Mouse (Mus musculus) embryonic facial prominence, embryonic 10.5 days (tissue): Measurements from ENCODE around the gene Clrn2. TPM values are rescaled to one million over a fixed set of nuclear protein-coding genes. Genes with fewer than 3 reads are reported as not detected.

ENCODE experiments used
- DNase-seq: peaks from one replicate; pipeline ENCODE4 v3.0.0-alpha.2; 2017; ENCODE audit warnings: low spot score
- H3K27ac ChIP-seq: fragments of 300-500 bp; sonication (generic); replicated peaks from 2 replicates; pipeline ENCODE4 v1.5.1; 2016; ENCODE audit warnings: mild to moderate bottlenecking
- H3K27me3 ChIP-seq: fragments of 300-500 bp; sonication (generic); replicated peaks from 2 replicates; pipeline ENCODE4 v1.6.1; 2016; ENCODE audit warnings: low read depth, mild to moderate bottlenecking; ENCODE audit not compliant: poor library complexity, severe bottlenecking
- H3K36me3 ChIP-seq: fragments of 300-500 bp; sonication (generic); replicated peaks from 2 replicates; pipeline ENCODE4 v1.6.1; 2016; ENCODE audit warnings: mild to moderate bottlenecking, moderate library complexity
- H3K4me1 ChIP-seq: fragments of 300-500 bp; sonication (generic); 2 replicates; pipeline ENCODE4 v1.6.1; 2016
- H3K4me3 ChIP-seq: fragments of 300-500 bp; sonication (generic); 2 replicates; pipeline ENCODE4 v1.5.1; 2016; ENCODE audit warnings: mild to moderate bottlenecking, moderate library complexity
- H3K9me3 ChIP-seq: fragments of 300-500 bp; sonication (generic); 2 replicates; pipeline ENCODE4 v1.6.1; 2016; ENCODE audit warnings: mild to moderate bottlenecking
- WGBS: fragments of 180-500 bp; shearing (Covaris S2); methylation state at CpG from one replicate; pipeline ENCODE4 v1.1.7; 2016; 5-methylcytosine and 5-hydroxymethylcytosine counted together
- polyA plus RNA-seq: library from polyadenylated mRNA; unstranded; fragments of >200 nt; fragmentation: Nextera tagmentation; extraction: Ambion mirVana; gene quantifications from 2 replicates; pipeline ENCODE4 v1.2.1, GENCODE M21; 2016

The Clrn2 gene
- polyA plus RNA-seq, 1 experiment from 2014 or later = not detected

GRCm38 (mm10) chr5:45473521-45473920 lies 20.0 kb downstream of the Clrn2 start:
- DNase-seq = no peak
- Histone ChIP-seq H3K36me3 (no peaks in the 10 kb centered on the region), H3K27me3 (no peaks in the 10 kb centered on the region), H3K9me3 (no peaks in the 10 kb centered on the region), H3K4me3 (no peak overlapping the region), H3K4me1 (peaks cover 6% of the 10 kb centered on the region; the same call in 1 of the 2 replicates), H3K27ac (no peak overlapping the region)
- WGBS = 93% methylated on average over 1 of the region's 1 CpGs

- Histone ChIP-seq H3K36me3 (no peaks in the 10 kb centered on the region), H3K4me3 (no peak overlapping the region), H3K27me3 (no peaks in the 10 kb centered on the region), H3K9me3 (no peaks in the 10 kb centered on the region), H3K27ac (no peak overlapping the region), H3K4me1 (peaks cover 6% of the 10 kb centered on the region; the same call in 1 of the 2 replicates)
- 35% methylated on average over 6 of the region's 6 CpGs for WGBS
- DNase-seq = peak; percentile 31
These were observed 20.7 kb downstream of the Clrn2 start for GRCm38 (mm10) chr5:45474215-45474614.

- 68% methylated on average over 4 of the region's 4 CpGs for WGBS
- no peak for DNase-seq
- no peak overlapping the region for H3K4me3 ChIP-seq
- no peak overlapping the region for H3K27ac ChIP-seq
- H3K4me1 ChIP-seq = peaks cover 6% of the 10 kb centered on the region; the same call in 1 of the 2 replicates
- no peaks in the 10 kb centered on the region for H3K27me3 ChIP-seq
- H3K36me3 ChIP-seq = no peaks in the 10 kb centered on the region
- no peaks in the 10 kb centered on the region for H3K9me3 ChIP-seq
These were observed 21.2 kb downstream of the Clrn2 start for GRCm38 (mm10) chr5:45474758-45475157.

GRCm38 (mm10) chr5:45475771-45476170 lies 22.2 kb downstream of the Clrn2 start:
- Histone ChIP-seq H3K27ac (no peak overlapping the region), H3K4me3 (no peak overlapping the region), H3K9me3 (no peaks in the 10 kb centered on the region), H3K36me3 (no peaks in the 10 kb centered on the region), H3K4me1 (peaks cover 6% of the 10 kb centered on the region; the same call in 1 of the 2 replicates), H3K27me3 (no peaks in the 10 kb centered on the region)
- DNase-seq = no peak
- WGBS = 90% methylated on average over 5 of the region's 5 CpGs

GRCm38 (mm10) chr5:45476288-45476687 lies 22.7 kb downstream of the Clrn2 start:
- H3K4me1 ChIP-seq = peaks cover 6% of the 10 kb centered on the region; the same call in 1 of the 2 replicates
- no peak for DNase-seq
- no peaks in the 10 kb centered on the region for H3K36me3 ChIP-seq
- no peaks in the 10 kb centered on the region for H3K9me3 ChIP-seq
- H3K4me3 ChIP-seq = no peak overlapping the region
- 72% methylated on average over 6 of the region's 6 CpGs for WGBS
- no peak overlapping the region for H3K27ac ChIP-seq
- no peaks in the 10 kb centered on the region for H3K27me3 ChIP-seq

GRCm38 (mm10) chr5:45477601-45478000 lies 24.1 kb downstream of the Clrn2 start:
- Histone ChIP-seq H3K27me3 (no peaks in the 10 kb centered on the region), H3K4me3 (no peak overlapping the region), H3K4me1 (peaks cover 6% of the 10 kb centered on the region; the same call in 1 of the 2 replicates), H3K27ac (no peak overlapping the region), H3K9me3 (no peaks in the 10 kb centered on the region), H3K36me3 (no peaks in the 10 kb centered on the region)
- WGBS = 86% methylated on average over 7 of the region's 7 CpGs
- DNase-seq = no peak

- H3K4me1 ChIP-seq = no peaks in the 10 kb centered on the region
- DNase-seq = no peak
- H3K4me3 ChIP-seq = no peak overlapping the region
- H3K27me3 ChIP-seq = no peaks in the 10 kb centered on the region
- 91% methylated on average over 1 of the region's 1 CpGs for WGBS
- H3K36me3 ChIP-seq = no peaks in the 10 kb centered on the region
- no peak overlapping the region for H3K27ac ChIP-seq
- H3K9me3 ChIP-seq = no peaks in the 10 kb centered on the region
These were observed 26.5 kb downstream of the Clrn2 start for GRCm38 (mm10) chr5:45480066-45480465.

GRCm38 (mm10) chr5:45481125-45481524 lies 27.6 kb downstream of the Clrn2 start:
- 84% methylated on average over 2 of the region's 2 CpGs for WGBS
- no peaks in the 10 kb centered on the region for H3K9me3 ChIP-seq
- no peaks in the 10 kb centered on the region for H3K36me3 ChIP-seq

GRCm38 (mm10) chr5:45482607-45483006 lies 29.1 kb downstream of the Clrn2 start:
- H3K27ac ChIP-seq = no peak overlapping the region
- H3K36me3 ChIP-seq = no peaks in the 10 kb centered on the region
- H3K9me3 ChIP-seq = no peaks in the 10 kb centered on the region
- no peaks in the 10 kb centered on the region for H3K4me1 ChIP-seq
- H3K4me3 ChIP-seq = no peak overlapping the region
- WGBS = 74% methylated on average over 3 of the region's 3 CpGs
- DNase-seq = no peak
- no peaks in the 10 kb centered on the region for H3K27me3 ChIP-seq

More at GRCm38 (mm10) chr5:45481125-45481524, 27.6 kb downstream of the Clrn2 start:
- Histone ChIP-seq H3K27ac (no peak overlapping the region), H3K4me1 (no peaks in the 10 kb centered on the region), H3K4me3 (no peak overlapping the region), H3K27me3 (no peaks in the 10 kb centered on the region)
- no peak for DNase-seq

GRCm38 (mm10) chr5:45483654-45484053 lies 30.1 kb downstream of the Clrn2 start:
- Histone ChIP-seq H3K27me3 (no peaks in the 10 kb centered on the region), H3K4me3 (no peak overlapping the region), H3K36me3 (no peaks in the 10 kb centered on the region), H3K27ac (no peak overlapping the region), H3K4me1 (no peaks in the 10 kb centered on the region), H3K9me3 (no peaks in the 10 kb centered on the region)
- no peak for DNase-seq
- 93% methylated on average over 1 of the region's 1 CpGs for WGBS

GRCm38 (mm10) chr5:45491776-45492175 lies 38.2 kb downstream of the Clrn2 start:
- Histone ChIP-seq H3K4me3 (no peak overlapping the region), H3K27me3 (no peaks in the 10 kb centered on the region; the same call in 1 of the 2 replicates), H3K27ac (no peak overlapping the region), H3K36me3 (peaks cover 18% of the 10 kb centered on the region), H3K9me3 (no peaks in the 10 kb centered on the region), H3K4me1 (peaks cover 18% of the 10 kb centered on the region)
- WGBS = 73% methylated on average over 4 of the region's 4 CpGs
- DNase-seq = no peak

- Histone ChIP-seq H3K27ac (peak within 1 kb of the TSS; percentile 90), H3K36me3 (peaks cover 34% of the 10 kb centered on the region), H3K27me3 (no peaks in the 10 kb centered on the region; the same call in 1 of the 2 replicates), H3K4me1 (peaks cover 18% of the 10 kb centered on the region), H3K9me3 (no peaks in the 10 kb centered on the region), H3K4me3 (peak within 1 kb of the TSS; percentile 82)
- WGBS = under 1% methylated on average over 78 of the region's 78 CpGs
- peak; percentile 100 for DNase-seq
These were observed 39.9 kb downstream of the Clrn2 start, which contains the start of gene Lap3 for GRCm38 (mm10) chr5:45493191-45494092. Gene Lap3 (plus strand): TSS chr5:45493374.
